Mouse (Mus musculus): Measurements from ENCODE around the gene Cops3.
A peak's percentile ranks its signal among the peaks of the same experiment; 100 is the strongest.

- TF ChIP-seq POLR2A (IDR thresholded peaks at IDR 0.05; ENCODE audit: control insufficient read depth, low read depth, low read length) (peak; percentile 31), CTCF (IDR thresholded peaks at IDR 0.05; ENCODE audit: control insufficient read depth, insufficient read depth, insufficient replicate concordance, low read depth, low read length) (no peak)
These were observed 52.3 kb downstream of the Cops3 start, which contains the start of gene Pld6 for GRCm38 (mm10) chr11:59787199-59787781.

Data from testis, adult 2 months (tissue).